Mouse (Mus musculus) cerebellum, adult 8-10 months (tissue): Measurements from ENCODE around the gene Abca5.

Source experiments
- DNase-seq: peaks from one replicate; pipeline ENCODE4 v3.0.0; 2022

The Abca5 gene

GRCm38 (mm10) chr11:110297917-110298533 is 39.5 kb downstream of the Abca5 start:
- DNase-seq, result no peak

GRCm38 (mm10) chr11:110290586-110290985 is 46.9 kb downstream of the Abca5 start:
- DNase-seq, result no peak

- DNase-seq, result no peak
These were observed 49.1 kb downstream of the Abca5 start for GRCm38 (mm10) chr11:110288423-110288822.

GRCm38 (mm10) chr11:110287694-110288093 is 49.8 kb downstream of the Abca5 start:
- peak; percentile 51 for DNase-seq

GRCm38 (mm10) chr11:110286331-110286730 is 51.2 kb downstream of the Abca5 start:
- no peak for DNase-seq

- DNase-seq, result no peak
These were observed 52.7 kb downstream of the Abca5 start for GRCm38 (mm10) chr11:110284849-110285248.

GRCm38 (mm10) chr11:110284185-110284787 is 53.2 kb downstream of the Abca5 start:
- no peak for DNase-seq

GRCm38 (mm10) chr11:110274794-110275193 is 62.7 kb downstream of the Abca5 start:
- DNase-seq, result no peak

- peak; percentile 48 for DNase-seq
These were observed 65.8 kb downstream of the Abca5 start for GRCm38 (mm10) chr11:110271745-110272144.

- peak; percentile 80 for DNase-seq
These were observed 69.2 kb downstream of the Abca5 start for GRCm38 (mm10) chr11:110268244-110268844.

- DNase-seq, result no peak
These were observed 70.3 kb downstream of the Abca5 start for GRCm38 (mm10) chr11:110267232-110267631.

- DNase-seq, result no peak
These were observed 70.8 kb downstream of the Abca5 start for GRCm38 (mm10) chr11:110266757-110267156.

GRCm38 (mm10) chr11:110261867-110262266 is 75.6 kb downstream of the Abca5 start:
- DNase-seq, result no peak

GRCm38 (mm10) chr11:110257911-110258310 is 79.6 kb downstream of the Abca5 start:
- no peak for DNase-seq

GRCm38 (mm10) chr11:110257061-110257460 is 80.5 kb downstream of the Abca5 start:
- no peak for DNase-seq

- DNase-seq, result no peak
These were observed 85.3 kb downstream of the Abca5 start for GRCm38 (mm10) chr11:110252256-110252655.

- DNase-seq, result no peak
These were observed 86.0 kb downstream of the Abca5 start, which contains the start of gene Abca6 for GRCm38 (mm10) chr11:110251534-110251933. TSS of gene Abca6 (minus strand) at chr11:110251776.

GRCm38 (mm10) chr11:110244730-110245129 is 92.8 kb downstream of the Abca5 start:
- no peak for DNase-seq

GRCm38 (mm10) chr11:110237466-110237865 is 100.0 kb downstream of the Abca5 start:
- no peak for DNase-seq

- DNase-seq, result no peak
These were observed 104.5 kb downstream of the Abca5 start for GRCm38 (mm10) chr11:110232975-110233374.
